Mouse (Mus musculus) forebrain, postnatal 0 days (tissue): ENCODE results near the gene Mlc1. TPM values are rescaled to one million over a fixed set of nuclear protein-coding genes. Genes with fewer than 3 reads are reported as not detected.

ENCODE experiments used
- ATAC-seq: fragments of 200-750 bp; cut with Nextera tagmentation; 2 replicates; pipeline ENCODE4 v1.8.0; 2017; ENCODE audit warnings: mild to moderate bottlenecking, moderate library complexity
- DNase-seq: peaks from one replicate; pipeline ENCODE4 v3.0.0-alpha.2; 2015
- H3K27ac ChIP-seq: fragments of 300-500 bp; sonication (generic); 2 replicates; pipeline ENCODE4 v1.5.1; 2014; ENCODE audit warnings: low read depth, mild to moderate bottlenecking, antibody characterized with exemption, low read length, moderate library complexity, mixed read lengths
- H3K27me3 ChIP-seq: fragments of 300-500 bp; sonication (generic); 2 replicates; pipeline ENCODE4 v1.6.1; 2014; ENCODE audit warnings: mild to moderate bottlenecking, low read length, mixed read lengths; ENCODE audit not compliant: insufficient read depth
- H3K36me3 ChIP-seq: fragments of 300-500 bp; sonication (generic); 2 replicates; pipeline ENCODE4 v1.6.1; 2014; ENCODE audit warnings: mild to moderate bottlenecking, moderate library complexity; ENCODE audit not compliant: insufficient read depth
- H3K4me1 ChIP-seq: fragments of 300-500 bp; sonication (generic); 2 replicates; pipeline ENCODE4 v1.6.1; 2014; ENCODE audit warnings: antibody characterized with exemption; ENCODE audit not compliant: insufficient read depth
- H3K4me2 ChIP-seq: fragments of 300-500 bp; sonication (generic); 2 replicates; pipeline ENCODE4 v1.6.1; 2014; ENCODE audit warnings: low read depth, mild to moderate bottlenecking, moderate library complexity
- H3K4me3 ChIP-seq: fragments of 300-500 bp; sonication (generic); 2 replicates; pipeline ENCODE4 v1.5.1; 2014; ENCODE audit warnings: low read depth, low read length, mixed read lengths
- H3K9ac ChIP-seq: fragments of 300-500 bp; sonication (generic); 2 replicates; pipeline ENCODE4 v1.6.1; 2014; ENCODE audit warnings: mild to moderate bottlenecking
- H3K9me3 ChIP-seq: fragments of 300-500 bp; sonication (generic); 2 replicates; pipeline ENCODE4 v1.6.1; 2016; ENCODE audit warnings: low read length
- CTCF ChIP-seq: sonication (generic); IDR thresholded peaks from 2 replicates; pipeline ENCODE4 v1.5.1; 2016; ENCODE audit warnings: antibody characterized with exemption, control low read depth, low read depth
- WGBS: fragments of 180-500 bp; shearing (Covaris S2); extraction: QIAGEN DNeasy Blood & Tissue Kit; methylation state at CpG from one replicate; pipeline ENCODE4 v1.1.7; 2014; 5-methylcytosine and 5-hydroxymethylcytosine counted together
- polyA plus RNA-seq: library from polyadenylated mRNA; unstranded; fragments of >200 nt; fragmentation: Nextera tagmentation; extraction: Ambion mirVana; gene quantifications from 2 replicates; pipeline ENCODE4 v1.2.1, GENCODE M21; 2015
- total RNA-seq: library from RNA; depleted of rRNA; stranded (reverse); fragments of >200 nt; gene quantifications from 2 replicates; pipeline ENCODE4 v1.2.3, GENCODE M21; 2014

Gene Mlc1
- total and polyA plus RNA-seq, 2 experiments from 2014 or later, result 69.7 to 86.6 TPM

DNA sequence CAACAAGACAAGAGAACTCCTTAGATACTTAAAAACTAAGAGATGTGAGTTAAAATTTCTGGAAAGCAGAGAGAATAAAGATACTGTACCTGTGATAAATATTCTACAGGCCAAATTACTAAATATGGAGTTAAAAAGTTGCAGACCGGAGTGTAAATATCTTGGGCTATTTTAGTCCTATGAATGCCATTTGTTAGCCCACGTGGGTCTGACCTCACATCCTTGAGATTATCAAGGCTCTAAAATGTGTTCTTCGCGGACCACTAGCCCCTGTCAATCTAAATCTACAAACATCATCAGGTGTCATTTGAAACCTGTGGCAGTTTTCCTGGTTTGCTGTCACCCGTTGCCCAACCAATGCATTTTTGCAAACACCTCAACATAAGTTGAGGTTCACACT, 36.0 kb downstream of the Mlc1 start:
- TF ChIP-seq CTCF, result no peak
- no peaks in the 10 kb centered on the region for H3K9me3 ChIP-seq
- H3K27me3 ChIP-seq, result no peaks in the 10 kb centered on the region
- H3K4me1 ChIP-seq, result no peaks in the 10 kb centered on the region
- H3K36me3 ChIP-seq, result no peaks in the 10 kb centered on the region
- no peak overlapping the region for H3K9ac ChIP-seq
- H3K27ac ChIP-seq, result no peak overlapping the region
- no peak overlapping the region for H3K4me3 ChIP-seq
- no peak for ATAC-seq
- WGBS, result 90% methylated on average over 5 of the region's 5 CpGs
- DNase-seq, result no peak
- no peak overlapping the region for H3K4me2 ChIP-seq

DNA sequence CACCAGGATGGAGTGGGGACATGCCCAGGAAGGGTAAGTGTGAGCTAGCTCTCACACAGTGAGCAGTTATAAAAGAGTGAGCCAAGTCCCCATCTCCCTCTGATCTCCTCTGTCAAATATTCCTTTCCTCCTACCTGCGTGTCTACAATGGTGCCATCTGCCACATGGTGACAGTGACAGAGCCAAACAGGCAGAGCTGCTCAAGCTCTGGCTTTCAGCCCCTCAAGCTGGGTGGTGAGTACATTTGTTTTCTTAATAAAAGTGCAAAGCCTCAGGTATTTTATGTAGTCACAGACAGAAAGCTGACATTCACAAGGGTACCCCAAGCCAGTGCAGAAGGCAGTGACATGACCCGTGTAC, 41.5 kb downstream of the Mlc1 start:
- H3K9ac ChIP-seq, result no peak overlapping the region
- H3K9me3 ChIP-seq, result no peaks in the 10 kb centered on the region
- no peaks in the 10 kb centered on the region for H3K36me3 ChIP-seq
- no peak overlapping the region for H3K4me3 ChIP-seq
- 87% methylated on average over 2 of the region's 2 CpGs for WGBS
- no peaks in the 10 kb centered on the region for H3K27me3 ChIP-seq
- no peak for TF ChIP-seq CTCF
- ATAC-seq (no peak), DNase-seq (no peak)
- H3K27ac ChIP-seq, result no peak overlapping the region
- no peak overlapping the region for H3K4me2 ChIP-seq
- no peaks in the 10 kb centered on the region for H3K4me1 ChIP-seq

GRCm38 (mm10) chr15:88936619-88937290, 42.1 kb downstream of the Mlc1 start:
- Histone ChIP-seq H3K27ac (no peak overlapping the region), H3K27me3 (no peaks in the 10 kb centered on the region), H3K4me3 (no peak overlapping the region), H3K9me3 (no peaks in the 10 kb centered on the region), H3K4me2 (no peak overlapping the region), H3K4me1 (no peaks in the 10 kb centered on the region), H3K9ac (no peak overlapping the region), H3K36me3 (no peaks in the 10 kb centered on the region)
- DNase-seq (no peak), ATAC-seq (no peak)
- WGBS, result 77% methylated on average over 6 of the region's 6 CpGs
- TF ChIP-seq CTCF, result no peak

- no peaks in the 10 kb centered on the region for H3K9me3 ChIP-seq
- TF ChIP-seq CTCF, result peak; percentile 50
- no peak overlapping the region for H3K9ac ChIP-seq
- H3K36me3 ChIP-seq, result no peaks in the 10 kb centered on the region
- 53% methylated on average over 7 of the region's 7 CpGs for WGBS
- H3K27ac ChIP-seq, result no peak overlapping the region
- ATAC-seq, result no peak
- H3K4me1 ChIP-seq, result no peaks in the 10 kb centered on the region
- DNase-seq, result peak; percentile 34
- H3K27me3 ChIP-seq, result no peaks in the 10 kb centered on the region
- no peak overlapping the region for H3K4me3 ChIP-seq
- no peak overlapping the region for H3K4me2 ChIP-seq
Observed at GRCm38 (mm10) chr15:88934141-88934540, 44.7 kb downstream of the Mlc1 start.

DNA sequence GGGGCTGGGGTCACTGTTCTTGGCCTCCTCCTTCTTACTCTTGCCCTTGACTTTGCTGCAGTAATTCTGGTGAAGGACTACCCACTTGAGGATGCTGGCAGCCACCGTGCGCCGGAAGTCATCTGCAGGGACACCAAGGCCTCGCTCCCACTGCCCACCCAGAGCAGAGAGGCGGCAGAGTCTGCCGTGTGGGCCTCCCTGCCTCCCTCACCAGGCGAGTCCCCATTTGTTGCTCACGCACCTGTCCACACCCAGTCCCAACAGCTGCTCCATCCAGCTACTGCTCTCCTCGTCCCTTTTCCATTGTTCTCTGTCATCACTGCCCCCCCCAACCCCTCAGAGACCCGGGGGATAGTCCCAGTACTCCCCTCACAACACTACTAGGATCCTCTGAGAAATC, 46.1 kb downstream of the Mlc1 start:
- Histone ChIP-seq H3K36me3 (no peaks in the 10 kb centered on the region), H3K4me3 (no peak overlapping the region), H3K27me3 (no peaks in the 10 kb centered on the region), H3K27ac (no peak overlapping the region), H3K9me3 (no peaks in the 10 kb centered on the region), H3K4me2 (no peak overlapping the region), H3K9ac (no peak overlapping the region), H3K4me1 (no peaks in the 10 kb centered on the region)
- TF ChIP-seq CTCF, result no peak
- DNase-seq, result no peak
- 89% methylated on average over 10 of the region's 10 CpGs for WGBS
- no peak for ATAC-seq

- no peaks in the 10 kb centered on the region for H3K9me3 ChIP-seq
- no peak overlapping the region for H3K27ac ChIP-seq
- no peak for TF ChIP-seq CTCF
- no peak overlapping the region for H3K4me3 ChIP-seq
- no peaks in the 10 kb centered on the region for H3K27me3 ChIP-seq
- H3K9ac ChIP-seq, result no peak overlapping the region
- H3K36me3 ChIP-seq, result no peaks in the 10 kb centered on the region
- H3K4me2 ChIP-seq, result no peak overlapping the region
- H3K4me1 ChIP-seq, result no peaks in the 10 kb centered on the region
- no peak for ATAC-seq
- 73% methylated on average over 6 of the region's 6 CpGs for WGBS
- DNase-seq, result no peak
Observed at GRCm38 (mm10) chr15:88921992-88922310, 56.9 kb downstream of the Mlc1 start.

DNA sequence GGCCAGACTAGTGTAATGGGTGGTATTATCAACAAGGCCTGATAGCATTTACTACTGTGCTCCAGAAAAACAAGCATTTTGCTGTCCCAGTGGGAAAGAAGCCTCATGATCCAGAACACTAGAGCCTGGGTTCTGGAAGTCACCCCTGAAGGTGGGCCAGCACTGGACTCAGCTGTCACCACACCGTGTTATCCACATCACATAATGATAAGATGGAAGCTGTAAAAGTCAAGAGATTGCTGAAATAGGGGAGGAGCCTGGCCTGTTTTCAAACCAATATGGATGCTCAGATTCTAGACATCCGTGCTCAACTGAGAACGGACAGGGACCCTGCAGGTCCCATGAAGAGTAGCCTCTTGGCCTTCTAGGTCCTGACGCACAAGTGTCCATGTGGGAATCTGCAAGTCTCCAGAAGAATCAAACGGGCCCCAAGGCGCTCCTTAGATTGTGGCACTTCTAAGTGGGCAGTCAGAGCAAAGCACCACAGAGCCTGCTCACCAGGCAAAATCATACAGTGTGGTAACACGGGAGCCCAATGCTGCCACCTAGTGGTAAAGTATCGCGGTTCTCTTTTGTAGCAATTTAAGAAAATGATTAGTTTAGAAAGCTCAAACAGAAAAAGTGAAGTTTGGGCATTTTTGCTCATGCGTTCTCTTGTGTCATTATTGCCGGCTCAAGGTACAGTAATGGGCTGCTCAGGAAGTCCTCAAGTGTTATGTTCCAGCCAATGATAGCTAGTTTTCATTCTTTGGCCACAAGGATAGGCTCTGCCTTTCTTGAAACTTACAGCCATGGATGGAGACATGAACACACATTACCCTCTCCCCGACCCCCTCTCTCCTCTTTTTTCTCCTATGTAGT, 57.4 kb downstream of the Mlc1 start:
- WGBS, result 21% methylated on average over 12 of the region's 12 CpGs
- no peak overlapping the region for H3K27ac ChIP-seq
- H3K27me3 ChIP-seq, result no peaks in the 10 kb centered on the region
- peak; percentile 88 for TF ChIP-seq CTCF
- ATAC-seq (peak; percentile 92), DNase-seq (peak; percentile 93)
- no peaks in the 10 kb centered on the region for H3K36me3 ChIP-seq
- H3K4me3 ChIP-seq, result no peak overlapping the region
- no peak overlapping the region; the same call in 1 of the 2 replicates for H3K9ac ChIP-seq
- H3K4me1 ChIP-seq, result no peaks in the 10 kb centered on the region
- no peaks in the 10 kb centered on the region for H3K9me3 ChIP-seq
- H3K4me2 ChIP-seq, result peak overlapping the region; percentile 18; the same call in 1 of the 2 replicates
